Mouse (Mus musculus): ENCODE data around the gene Ahdc1.

Ahdc1 gene

DNA sequence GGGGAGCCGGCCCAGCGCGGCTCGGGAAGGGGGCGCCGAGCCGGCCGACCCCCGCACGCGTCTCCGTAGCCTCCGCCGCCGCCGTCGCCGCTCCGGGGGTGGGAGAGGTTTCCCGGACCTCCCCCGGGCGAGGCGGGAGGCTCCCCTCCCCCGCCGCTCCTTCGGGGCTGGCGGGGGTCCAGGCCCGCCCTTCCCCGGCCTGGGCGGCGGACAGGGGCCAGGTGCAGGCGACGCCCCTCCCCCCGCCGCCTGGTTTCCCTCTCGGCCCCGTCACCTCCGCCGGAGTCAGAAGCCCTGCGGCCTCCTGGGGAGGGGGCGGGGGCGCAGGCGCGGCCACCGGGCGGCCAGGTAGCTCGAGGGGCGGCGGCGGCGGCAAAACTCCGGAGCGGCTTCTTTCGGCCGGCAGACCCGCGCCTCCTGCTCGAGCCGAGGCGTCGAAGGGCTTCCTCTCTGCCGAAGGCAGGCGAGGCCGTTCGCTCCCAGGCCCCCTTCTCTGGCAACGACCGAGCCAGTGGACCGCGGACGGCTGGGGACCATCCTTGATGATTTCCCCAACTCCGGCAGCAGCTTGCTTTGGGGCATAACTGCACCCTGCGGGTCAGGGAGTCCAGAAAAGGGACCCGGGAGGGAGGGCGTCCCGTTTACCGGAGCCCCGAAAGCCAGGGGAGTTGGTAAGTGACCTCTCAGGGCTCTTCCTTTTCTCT, 28.2 kb downstream of the Ahdc1 start:
- in situ Hi-C loops (cut with MboI), result no loop called here

DNA sequence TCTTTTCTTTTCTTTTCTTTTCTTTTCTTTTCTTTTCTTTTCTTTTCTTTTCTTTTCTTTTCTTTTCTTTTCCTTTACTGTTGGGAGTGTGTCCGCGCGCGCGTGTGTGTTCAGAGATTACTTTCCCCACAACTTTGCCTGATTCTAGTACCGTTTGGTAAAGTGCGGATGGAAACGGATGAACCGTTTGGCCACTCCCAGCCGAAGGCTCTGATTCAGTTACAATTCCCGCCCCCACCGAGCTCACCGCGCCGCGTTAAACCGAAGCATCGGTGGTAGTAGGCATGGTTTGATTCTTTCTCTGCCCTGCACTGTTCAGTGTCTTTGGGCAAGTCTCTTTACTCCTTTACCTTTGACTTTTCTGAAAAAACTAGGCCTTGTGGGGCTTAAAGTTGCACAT, 28.8 kb downstream of the Ahdc1 start:
- in situ Hi-C loops (cut with MboI), result no loop called here

DNA sequence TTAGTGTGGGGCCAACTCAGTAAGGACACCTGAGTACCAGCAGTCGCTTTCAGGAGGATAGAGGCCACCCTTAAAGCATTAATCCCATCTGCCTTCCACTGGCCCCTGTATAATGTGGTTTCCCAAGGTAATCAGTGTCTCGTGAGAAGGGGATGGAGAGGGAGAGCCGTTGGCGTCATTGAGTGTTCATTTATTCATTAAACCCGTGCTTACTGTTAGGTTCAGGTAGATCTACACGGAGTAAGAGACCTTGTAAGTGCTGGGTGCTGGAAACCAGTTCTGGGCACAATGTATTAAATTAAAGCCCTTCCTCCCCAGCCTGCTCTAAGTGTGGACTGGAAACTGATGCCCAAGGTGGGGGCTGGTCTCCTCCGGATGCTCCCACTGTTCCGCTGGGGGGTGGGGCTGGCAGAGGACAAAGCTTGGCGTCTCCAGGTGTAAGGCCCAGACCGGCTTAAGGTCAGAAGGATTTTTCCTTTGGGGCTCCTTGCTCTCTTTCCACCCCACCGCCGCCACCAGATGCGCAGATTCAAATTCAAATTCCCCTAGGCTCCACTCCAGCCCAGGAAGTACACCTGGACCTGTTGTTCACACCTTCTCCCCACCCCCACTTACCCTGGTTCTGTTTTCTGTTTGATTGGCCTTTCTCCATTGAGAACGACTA, 29.3 kb downstream of the Ahdc1 start:
- in situ Hi-C loops (cut with MboI), result no loop called here

DNA sequence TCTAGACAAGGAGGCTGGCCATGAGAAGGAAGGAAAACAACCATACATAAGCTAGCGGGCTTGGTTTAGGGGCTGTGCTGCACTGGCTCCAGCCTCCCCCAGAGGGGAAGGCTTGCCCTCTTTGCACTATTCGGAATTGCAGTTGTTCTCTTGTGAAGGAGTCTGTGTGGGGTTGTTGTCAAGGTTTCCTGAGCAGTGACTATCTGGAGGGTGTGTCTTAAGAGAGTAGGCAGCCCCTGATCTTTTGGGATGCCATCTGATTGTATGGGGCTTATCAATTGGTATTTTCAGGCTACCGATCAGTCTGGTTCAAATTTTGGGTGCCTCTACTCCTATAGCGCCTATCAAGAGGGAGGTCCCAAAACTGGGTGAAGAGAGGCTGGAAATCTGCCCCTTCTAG, 31.2 kb downstream of the Ahdc1 start:
- in situ Hi-C loops (cut with MboI), result no loop called here

DNA sequence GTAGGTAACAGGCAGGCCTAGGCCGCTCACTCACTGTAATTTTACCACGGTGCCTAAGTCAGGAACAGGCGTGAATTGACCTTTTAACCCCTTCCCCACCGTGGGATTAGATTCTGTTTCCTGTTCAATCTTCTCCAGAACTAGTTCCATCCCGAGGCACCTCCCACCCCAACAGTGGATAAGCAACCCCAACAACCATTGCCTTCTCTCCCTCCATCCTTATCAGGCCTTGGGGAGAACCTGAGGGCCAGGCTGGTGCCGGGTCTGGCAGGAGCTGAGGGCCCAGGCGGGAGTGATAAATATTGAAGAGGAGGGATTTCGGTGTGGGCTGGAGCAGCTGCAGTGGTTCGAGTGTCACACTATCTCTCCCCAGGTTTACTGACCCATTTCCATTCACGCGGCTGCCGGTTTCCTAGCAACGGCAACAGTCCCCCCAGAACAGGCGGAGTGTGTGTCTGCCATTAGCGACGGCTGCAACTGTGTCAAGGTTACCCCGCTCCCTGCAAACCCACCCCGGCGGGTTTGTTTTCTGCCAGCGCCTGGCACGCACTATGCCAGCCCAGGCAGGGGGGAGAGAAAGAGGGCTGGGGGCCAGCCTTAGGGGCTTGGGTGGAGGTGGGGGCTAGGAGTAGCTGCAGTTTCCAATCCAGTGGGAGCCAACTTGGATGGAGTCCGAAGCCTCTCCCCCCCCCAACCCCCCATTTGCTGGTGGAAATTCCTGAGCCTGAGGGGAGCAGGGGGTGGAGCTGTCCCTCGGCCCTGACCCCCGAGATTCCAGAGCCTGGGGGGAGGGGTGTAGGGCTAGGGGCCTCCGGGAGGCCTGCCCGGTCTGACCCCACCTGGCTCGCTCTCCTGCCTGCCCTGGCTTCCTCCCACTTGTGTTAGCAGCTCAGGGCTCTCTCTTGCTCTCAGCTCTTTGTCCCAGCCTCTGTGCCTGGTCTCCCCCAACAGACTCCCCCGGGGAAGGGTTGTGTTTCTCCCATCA, 31.9 kb downstream of the Ahdc1 start:
- in situ Hi-C loops (cut with MboI), result no loop called here

DNA sequence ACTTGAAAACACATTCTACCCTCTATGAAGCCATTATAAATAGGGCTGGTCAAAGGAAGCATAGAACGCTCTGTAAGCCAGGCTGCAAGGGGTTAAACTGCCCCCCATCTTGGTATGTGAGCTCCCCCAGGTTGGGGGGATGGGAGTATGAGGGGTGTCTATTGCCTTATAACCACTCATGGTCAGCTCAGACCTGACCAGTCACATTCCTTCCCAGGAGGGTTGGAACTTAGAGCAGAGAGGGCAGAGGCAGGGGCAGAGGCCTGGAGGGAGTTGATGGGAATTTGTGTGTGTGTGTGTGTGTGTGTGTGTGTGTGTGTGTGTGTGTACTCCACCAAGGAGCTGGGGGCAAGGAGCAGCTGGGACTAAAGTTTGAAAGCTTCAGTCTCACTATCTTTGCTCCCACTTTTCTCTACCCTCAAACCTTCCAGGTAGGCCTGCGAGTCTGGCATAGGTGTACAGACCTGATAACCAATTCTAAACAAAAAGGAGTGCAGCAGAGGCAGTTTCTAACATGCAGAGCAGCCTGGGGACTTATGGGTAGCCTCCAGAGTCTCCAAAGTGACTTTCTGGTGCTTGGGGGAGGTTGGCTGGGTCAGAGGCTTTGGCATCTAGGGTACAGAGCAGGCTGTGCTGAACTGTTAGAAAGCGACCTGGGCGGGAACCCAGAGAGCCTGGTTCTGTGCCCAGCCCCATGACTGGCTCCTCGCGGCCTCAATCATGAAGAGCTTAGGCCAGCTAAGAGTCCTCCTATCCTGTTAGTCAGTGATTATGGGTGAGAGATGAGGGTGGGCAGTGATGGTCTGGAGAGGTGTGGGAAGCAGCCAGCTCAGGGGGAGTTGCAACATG, 33.0 kb downstream of the Ahdc1 start:
- in situ Hi-C loops (cut with MboI), result no loop called here

DNA sequence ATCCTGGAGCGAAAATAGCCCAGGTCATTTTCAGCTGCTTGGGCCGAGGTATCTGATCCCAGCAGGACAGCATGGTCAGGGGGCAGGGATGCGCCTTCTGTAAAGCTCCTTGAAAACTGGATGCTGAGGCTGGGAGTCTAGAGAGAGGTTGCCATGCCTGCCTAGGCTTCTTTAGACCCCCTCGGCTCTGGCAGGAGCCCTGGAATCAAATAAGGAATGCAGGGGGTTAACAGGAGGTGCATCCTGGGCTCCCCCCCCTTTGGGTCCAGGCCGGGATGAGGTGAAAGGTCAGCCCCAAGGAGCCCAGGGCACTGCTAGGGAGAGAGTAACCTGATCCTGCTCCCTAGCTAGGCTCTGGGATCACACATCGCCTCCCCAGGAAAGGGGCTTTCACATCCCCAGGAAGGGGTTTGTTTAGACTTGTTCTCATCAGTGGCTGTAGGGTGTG, 33.6 kb downstream of the Ahdc1 start:
- in situ Hi-C loops (cut with MboI), result no loop called here

DNA sequence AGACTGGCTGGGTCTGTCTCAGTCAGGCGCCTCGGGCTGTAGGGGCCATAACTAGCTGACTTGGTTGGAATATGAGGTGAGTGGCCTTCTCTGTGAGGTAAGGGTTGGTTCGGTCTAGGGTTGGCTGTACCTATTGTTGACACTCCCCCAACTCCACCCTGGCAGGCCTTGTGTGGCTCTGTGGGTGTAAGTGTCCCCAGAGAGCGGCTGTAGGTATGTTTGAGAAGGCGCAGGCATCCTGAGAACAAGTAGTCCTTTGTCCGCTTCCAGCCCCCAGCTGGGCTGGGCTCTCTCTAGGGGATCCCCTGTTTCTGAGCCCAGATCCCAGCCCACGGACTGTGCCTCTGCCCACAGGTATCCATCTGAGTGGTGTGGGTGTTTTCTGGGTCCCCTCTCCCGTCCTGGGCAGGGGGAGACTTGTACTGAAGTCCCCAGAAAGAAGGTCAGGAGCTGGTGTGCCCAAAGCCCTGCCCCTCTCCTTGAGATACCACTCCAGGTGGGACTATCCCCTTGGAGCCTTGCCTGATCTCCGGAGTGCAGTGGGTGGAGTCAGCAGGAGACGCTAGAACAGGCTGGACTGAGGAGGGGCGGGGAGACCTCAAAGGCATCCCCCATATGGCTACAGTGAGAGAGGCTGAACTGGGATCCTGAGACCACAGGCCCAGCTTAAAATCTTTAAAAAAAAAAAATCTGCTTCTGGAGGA, 34.9 kb downstream of the Ahdc1 start:
- in situ Hi-C loops (cut with MboI), result no loop called here

DNA sequence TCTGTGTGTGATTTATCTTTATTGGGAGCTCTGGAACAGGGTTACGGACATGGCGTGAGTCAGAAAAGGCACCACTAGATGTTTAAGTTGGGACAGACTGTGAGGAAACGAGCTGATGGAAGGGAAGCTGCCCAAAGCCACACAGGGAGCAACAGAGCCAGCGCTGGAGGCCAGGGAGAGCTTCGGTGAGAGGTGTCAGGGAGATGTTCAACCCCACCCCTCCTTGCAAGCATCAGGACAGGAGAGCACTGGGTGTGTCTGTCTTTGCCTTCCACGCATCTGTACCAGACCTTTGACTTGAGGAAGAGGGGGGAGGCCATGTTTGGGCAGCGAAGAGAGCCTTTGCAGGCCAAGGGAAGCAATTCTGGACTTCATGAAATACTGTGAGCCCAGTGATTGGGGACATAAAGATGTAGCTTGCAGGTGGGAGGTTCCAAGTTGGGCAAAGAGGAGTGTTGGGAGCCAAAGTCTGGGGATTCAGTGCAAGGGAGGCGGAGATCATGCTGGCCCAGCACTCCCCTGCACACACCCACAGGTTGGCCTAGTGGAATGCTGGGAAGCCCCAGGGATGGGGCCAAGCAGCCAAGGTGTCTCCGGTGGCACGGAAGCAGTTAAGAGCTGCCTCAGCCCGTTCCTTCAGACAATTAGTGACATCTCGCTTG, 35.8 kb downstream of the Ahdc1 start:
- in situ Hi-C loops (cut with MboI), result no loop called here

DNA sequence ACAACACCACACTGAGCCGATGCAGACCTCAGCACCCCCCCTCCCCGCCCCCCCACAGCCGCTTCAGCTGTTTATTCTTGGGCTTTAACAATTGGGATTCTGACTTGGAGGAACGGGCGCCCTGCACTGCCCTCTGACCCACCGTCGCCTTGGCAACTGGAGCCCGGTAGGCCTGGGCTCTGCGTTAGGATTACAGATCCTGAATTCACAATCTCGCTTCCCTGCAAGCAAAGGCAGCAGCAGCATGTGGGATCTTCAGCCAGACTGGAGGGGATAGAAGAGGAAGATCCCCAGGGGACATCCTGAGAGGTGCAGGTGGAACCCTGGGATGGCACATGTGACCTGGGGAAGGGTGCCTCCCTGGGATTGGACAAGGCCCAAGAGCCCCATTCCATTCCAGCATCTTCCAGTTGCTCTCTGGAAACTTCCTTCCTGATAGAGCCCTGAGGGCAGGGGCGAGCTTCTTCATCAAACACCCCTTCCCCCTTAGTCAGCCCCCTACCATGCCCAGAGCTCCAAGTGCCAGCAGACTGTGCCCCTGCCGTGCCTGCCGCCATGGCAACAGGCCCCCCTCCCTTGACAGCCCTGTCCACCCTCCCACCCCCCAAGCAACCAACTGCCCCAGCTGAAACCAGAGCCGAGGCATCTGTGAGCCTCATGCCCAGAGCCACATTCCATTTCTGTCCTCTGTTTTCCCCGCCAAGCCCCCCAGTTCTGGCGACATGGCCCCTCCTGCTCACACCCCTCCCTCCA, 36.5 kb downstream of the Ahdc1 start:
- in situ Hi-C loops (cut with MboI), result no loop called here

DNA sequence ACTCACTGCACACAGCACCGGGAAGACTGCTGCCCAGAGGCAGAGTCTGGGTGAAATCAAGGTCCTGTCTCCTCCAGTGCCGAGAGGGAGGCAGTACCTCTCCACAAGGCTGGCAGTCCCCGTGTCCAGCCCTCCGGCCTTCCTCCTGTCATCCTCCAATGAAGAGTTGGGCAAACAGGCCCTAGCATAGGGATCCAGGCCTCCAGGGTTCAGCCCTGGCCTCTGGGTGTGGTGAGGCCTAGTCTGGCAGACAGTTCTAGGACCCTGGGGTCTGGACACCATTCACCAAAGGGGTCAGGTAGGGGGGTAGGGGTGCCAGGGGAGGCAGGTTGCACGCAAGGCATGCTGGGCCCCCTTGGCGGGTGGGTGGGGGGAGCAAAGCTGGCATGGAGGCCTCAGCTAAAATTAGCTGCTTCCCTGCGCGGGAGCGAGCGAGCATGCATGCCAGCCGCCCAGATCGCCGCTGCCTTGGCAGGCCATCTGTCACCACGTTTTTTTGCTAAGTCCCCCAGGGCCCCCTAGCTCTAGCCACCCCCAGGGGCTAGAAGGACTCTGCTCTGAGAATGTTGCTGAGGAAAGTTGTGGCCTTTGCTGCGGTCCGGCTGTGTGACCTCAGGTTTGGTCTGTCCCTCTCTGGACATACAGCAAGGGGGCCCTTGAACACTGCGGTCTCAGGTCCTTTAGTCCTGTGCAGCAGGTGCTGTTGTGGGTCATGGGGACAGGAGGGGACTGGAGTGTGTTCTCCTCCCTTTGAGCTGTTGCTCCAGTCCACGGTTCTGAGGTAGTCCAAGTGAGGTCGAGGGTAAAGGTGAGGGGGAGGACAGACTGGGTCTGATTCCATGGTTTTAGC, 38.2 kb downstream of the Ahdc1 start:
- in situ Hi-C loops (cut with MboI), result no loop called here

DNA sequence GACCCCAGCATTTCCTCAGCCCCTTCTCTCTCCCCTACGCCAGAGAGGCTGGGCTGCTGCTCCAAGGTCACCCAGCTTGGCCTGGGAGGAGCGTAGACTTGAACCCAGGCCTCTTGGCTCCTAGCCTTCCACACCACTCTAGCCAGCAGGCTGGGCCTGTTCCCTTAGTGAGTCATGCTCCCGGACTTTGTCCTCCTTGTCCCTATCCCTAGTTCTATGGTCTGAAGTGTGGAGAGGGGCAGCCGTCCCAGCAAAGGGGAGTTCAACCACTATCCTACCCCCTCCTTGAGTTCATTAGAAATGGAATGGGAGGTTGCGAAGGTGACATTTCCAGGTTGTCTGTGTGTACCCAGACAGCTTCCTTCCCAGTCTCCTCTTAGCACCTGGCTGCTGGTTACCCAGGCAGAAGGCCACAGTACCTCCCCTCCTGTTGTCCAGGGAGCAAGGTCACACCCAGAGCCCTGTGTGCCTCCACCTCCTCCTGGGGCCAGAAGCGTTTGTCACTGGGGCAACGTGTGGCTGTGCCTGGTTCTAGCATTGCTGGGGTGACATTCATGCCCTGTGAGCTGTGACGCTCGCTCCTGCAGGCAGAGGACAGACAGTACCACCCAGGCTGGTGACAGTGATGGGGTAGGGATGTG, 39.3 kb downstream of the Ahdc1 start:
- in situ Hi-C loops (cut with MboI), result no loop called here

DNA sequence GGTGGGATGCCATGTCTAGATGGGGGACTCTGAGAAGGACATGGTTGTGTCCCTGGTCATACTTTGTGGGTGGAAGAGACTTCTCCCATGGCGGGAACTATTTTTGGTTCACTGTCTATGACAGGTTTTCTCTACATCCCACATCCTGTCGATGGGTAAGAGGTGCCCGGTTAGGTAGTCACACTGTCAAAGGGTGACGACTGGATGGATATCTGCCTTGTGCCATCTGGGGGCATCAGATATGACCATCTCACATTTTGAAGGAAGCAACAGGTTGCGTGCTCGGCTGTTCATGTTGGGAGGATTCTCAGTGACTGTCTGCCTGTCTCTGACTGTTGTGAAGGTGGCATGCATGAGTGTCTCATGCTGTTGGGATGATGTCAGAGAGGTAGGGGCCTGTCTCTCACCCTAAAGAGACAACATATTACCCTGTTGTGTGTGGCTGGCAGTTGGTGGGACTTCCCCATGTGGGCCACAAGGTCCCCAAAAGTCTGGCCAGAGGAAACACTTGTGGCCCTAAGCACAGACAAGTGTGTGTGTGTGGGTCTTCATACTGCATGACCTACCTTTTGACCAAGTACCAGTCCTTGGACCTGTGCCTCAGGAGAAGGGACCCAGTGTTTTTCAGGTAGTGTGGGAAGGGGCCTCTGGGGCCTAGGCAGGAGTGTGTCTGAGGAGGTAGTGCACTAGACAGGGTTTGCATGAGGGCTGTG, 39.9 kb downstream of the Ahdc1 start:
- in situ Hi-C loops (cut with MboI), result no loop called here

DNA sequence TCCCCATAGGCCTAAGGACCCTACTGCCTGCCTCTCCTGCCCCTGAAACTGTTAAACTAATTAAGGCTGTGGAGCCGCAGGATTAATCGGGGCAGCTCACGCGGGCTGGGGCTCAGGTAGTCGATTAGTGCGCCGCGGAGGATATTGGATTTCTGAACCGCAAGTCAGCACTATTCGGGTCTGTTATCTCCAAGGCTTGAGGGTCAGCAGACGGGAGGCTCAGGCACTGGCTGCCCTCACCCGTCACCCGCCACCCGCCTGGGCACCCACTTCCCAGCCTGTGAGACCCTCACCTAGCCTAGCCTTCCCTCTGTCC, 40.4 kb downstream of the Ahdc1 start:
- in situ Hi-C loops (cut with MboI), result no loop called here

DNA sequence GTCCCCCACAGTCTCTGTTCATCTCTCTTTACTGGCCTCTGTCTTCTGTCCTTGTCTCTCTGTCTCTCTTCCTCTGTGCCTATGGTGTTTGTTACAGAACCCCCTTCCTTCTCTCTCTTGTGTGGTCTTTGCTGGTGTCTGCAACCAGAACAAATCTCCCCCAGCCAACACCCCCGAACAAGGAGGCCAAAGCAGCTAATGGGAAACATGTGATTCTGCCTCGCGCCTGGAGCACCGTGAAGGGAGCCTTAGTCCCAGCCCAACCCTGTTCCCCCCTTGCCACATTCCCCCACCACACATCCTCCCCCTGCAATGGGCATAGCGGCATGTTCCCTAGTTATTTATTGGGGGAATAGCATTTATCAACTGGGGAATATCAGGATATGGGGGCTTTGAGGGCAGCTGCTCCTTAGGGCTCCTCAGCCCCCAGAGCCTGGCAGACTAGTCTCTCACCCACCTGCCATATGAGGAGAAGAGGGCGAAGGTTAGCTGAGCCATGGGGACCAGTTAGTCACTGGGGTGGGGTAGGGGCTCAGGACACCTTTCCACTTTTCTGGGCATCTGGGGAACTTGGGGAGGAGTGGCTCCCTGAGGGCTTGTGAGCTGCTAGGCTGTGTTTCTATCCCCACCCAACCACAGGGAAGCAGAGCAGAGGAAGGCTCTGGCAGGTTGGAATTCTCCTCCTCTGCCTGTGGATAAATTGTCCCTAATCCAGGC, 41.1 kb downstream of the Ahdc1 start:
- in situ Hi-C loops (cut with MboI), result no loop called here

DNA sequence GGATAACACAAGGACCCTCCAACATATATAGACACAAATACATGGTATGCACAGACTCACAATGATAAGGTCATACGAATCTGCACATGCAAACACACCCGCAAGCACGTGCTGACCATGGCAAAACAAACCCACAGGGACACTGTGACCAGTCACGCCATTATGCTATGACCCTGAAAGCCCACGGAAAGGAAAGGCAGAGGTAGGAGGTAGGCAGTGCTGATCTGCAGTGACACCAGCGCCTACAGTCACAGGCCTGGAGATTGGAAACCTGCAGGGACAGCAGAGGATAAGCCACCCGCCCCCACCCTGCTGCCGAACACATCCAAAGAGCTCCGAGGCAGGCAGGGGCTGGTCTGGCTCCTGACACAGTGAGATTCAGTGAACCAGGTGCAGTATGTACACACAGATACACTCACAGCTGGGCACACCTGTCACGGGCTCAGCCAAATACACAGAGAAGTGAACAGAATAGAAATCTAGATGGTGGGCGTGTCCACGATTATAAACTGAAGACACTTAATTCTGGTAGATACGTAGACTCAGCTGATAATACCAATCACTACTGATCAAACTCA, 42.0 kb downstream of the Ahdc1 start:
- in situ Hi-C loops (cut with MboI), result no loop called here

DNA sequence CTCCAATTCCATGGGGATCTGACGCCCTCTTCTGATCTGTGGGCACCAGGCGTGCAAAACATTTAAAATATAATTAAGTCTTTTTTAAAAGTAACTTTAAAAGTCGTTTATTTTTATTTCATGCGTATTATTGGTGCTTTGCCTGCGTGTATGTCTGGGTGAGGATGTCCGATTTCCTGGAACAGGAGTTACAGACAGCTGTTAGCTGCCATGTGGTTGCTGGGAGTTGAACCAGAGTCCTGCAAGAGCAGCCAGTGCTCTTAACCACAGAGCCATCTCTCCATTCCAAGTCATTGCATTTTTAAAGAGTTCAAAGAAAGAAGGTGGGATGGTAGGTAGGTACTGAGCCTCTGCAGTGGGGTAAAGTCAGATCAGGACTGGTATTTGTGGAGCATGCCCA, 43.5 kb downstream of the Ahdc1 start:
- in situ Hi-C loops (cut with MboI), result no loop called here
